Mouse (Mus musculus): ENCODE data around the gene Trip11. TPM values are rescaled to one million over a fixed set of nuclear protein-coding genes. Genes with fewer than 3 reads are reported as not detected.

Trip11 gene
- polyA plus RNA-seq (2015; fragmentation: Illumina TruSeq; extraction: RNeasy Lipid Tissue Mini Kit (QIAGEN cat#74804); ENCODE audit: insufficient read depth, low replicate concordance), result 27.1 TPM

DNA sequence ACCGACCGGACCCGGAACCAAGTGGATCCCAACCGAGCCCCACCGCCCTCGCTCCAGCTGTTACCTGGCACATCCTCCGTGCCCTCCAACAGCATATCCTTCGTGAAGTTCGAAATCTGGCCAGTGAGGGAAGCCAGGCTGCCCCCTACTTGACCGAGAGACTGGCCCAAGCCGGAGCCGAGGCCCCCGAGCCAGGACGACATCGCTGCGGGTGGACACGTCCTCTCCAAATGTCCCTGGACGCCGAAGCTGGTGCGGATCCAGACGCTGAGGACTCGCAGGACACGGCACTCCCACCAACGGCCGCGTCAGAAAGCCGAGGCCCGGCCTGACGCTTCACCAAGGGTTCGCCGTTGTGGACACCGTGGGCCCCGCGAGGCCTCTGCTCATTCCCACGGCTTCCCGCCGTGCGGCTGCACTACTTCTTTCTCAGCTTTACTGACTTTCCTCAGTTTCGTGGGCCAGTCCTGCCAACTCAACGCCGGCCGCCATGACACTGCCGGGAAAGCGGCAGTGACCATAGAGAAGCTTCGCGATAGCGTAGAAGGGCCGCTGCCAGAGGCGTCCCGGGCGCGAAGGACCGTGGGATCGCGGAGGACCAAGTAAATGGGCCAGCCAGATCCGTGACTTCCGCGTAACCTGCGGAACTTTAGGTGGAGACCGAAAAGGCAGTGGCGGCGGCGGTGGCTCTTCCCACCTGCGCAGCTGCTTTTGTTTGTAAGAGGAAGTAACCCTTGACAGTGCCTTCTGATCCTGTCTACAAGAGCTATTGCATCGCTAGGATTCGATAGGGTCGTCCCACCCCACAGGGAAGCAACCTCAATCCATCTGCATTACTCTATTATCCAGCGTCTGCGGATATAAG, at the start of gene Trip11:
TSS of gene Trip11 (minus strand) at position 642 of the 865 bp plus-strand sequence.

DNA sequence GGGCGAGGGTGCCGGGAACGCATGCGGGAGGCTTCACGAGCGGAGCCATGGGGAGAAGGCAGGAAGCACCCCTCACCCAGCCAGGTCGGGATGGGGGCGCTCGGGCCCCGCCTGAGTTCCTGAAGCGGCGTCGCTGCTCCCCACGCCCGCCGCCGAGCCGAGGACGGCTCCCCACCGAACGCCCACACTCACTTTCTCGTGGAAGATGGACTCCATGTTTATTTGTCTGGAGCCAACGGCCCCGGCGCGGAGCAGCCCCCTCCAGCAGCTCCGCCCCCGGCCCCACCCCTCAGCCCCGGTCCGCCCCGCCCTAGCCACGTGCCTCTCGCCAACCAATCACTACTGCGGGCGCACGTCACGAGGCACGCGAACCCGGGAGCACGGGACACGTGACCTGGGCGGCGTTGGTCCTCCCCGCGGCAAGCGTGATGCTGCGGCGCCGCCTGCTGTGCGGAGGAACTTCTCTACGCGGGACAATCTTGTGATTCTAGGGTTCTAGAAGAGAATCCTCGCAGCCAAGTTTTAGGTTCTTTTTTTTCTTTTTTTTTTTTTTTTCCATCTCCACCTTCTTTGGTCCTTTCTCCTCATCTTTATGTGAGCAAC, 45.0 kb upstream of the Trip11 start, which contains the start of gene Atxn3:
TSS of gene Atxn3 (minus strand) at position 305 of the 603 bp plus-strand sequence.

DNA sequence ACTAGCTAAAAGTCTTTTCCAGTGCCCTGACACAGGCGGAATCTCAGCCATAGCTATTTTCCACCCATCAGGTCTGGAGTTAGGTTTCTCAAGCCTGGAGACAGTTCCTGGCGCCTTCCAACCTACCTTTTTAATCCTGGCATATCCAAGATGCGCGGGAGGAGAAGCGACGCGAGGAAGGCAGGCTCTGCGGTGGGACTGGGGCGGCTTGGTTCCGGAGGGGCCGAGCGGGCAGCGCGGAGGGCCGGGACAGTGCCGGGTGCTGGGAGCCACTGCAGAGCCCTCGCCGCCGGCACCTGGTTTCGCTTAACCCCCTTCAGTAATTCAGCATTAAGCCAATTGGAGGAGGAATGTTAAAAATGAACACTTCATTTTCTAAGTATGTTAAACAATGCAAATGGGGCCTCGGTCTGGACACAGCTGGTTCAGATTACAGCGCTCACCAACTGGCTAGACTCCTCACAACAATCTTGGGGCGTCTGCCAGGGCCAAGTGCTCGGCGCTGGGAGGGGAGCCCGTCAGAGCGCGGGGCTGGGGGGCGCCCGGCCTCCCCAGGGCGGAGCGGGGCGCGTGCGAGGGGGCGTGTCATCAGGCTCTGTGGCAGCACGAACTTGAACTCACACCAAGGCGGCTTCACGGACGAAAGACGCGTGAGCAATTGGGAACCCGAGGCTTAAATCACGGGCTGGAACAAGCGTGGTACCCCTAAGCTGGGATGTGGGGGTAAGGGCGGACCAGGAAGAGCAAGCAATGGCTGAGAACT, 94.3 kb downstream of the Trip11 start, which contains the start of gene Fbln5:
TSS of gene Fbln5 (minus strand) at position 448 of the 763 bp plus-strand sequence.

Other genes starting within 250 kb of the Trip11 start
- gene Tc2n, start 194.7 kb downstream of the Trip11 start, polyA plus RNA-seq (2015; fragmentation: Illumina TruSeq; extraction: RNeasy Lipid Tissue Mini Kit (QIAGEN cat#74804); ENCODE audit: insufficient read depth, low replicate concordance), result 0.52 TPM
- gene Fbln5, start 94.2 kb downstream of the Trip11 start, polyA plus RNA-seq (2015; fragmentation: Illumina TruSeq; extraction: RNeasy Lipid Tissue Mini Kit (QIAGEN cat#74804); ENCODE audit: insufficient read depth, low replicate concordance), result 60.7 TPM
- gene Atxn3, start 45.0 kb upstream of the Trip11 start, polyA plus RNA-seq (2015; fragmentation: Illumina TruSeq; extraction: RNeasy Lipid Tissue Mini Kit (QIAGEN cat#74804); ENCODE audit: insufficient read depth, low replicate concordance), result 40.0 TPM
- 41.1 TPM for gene Cpsf2, start 62.7 kb upstream of the Trip11 start, polyA plus RNA-seq (2015; fragmentation: Illumina TruSeq; extraction: RNeasy Lipid Tissue Mini Kit (QIAGEN cat#74804); ENCODE audit: insufficient read depth, low replicate concordance)
- gene Slc24a4, start 215.5 kb upstream of the Trip11 start, polyA plus RNA-seq (2015; fragmentation: Illumina TruSeq; extraction: RNeasy Lipid Tissue Mini Kit (QIAGEN cat#74804); ENCODE audit: insufficient read depth, low replicate concordance), result not detected

Measured in spleen, adult 10 weeks (tissue).